Mouse (Mus musculus): ENCODE data around the gene Tmem251. TPM values are rescaled to one million over a fixed set of nuclear protein-coding genes. Genes with fewer than 3 reads are reported as not detected.
A peak's percentile ranks its signal among the peaks of the same experiment; 100 is the strongest.

Tmem251 gene
- polyA plus RNA-seq, 1 experiment from 2014 or later: 14.2 TPM

- Histone ChIP-seq H3K27ac (ENCODE audit: low read depth, low read length) (no peak overlapping the region), H3K9me3 (replicated peaks; ENCODE audit: control insufficient read depth, low read length) (no peaks in the 10 kb centered on the region), H3K9ac (ENCODE audit: low read length) (no peak overlapping the region), H3K4me3 (ENCODE audit: low read depth, low read length) (no peak overlapping the region), H3K4me2 (ENCODE audit: low read length) (no peak overlapping the region), H3K27me3 (replicated peaks; ENCODE audit: control insufficient read depth, insufficient read depth, low read length) (no peaks in the 10 kb centered on the region), H3K36me3 (ENCODE audit: control insufficient read depth, insufficient read depth, low read length) (no peaks in the 10 kb centered on the region), H3K4me1 (ENCODE audit: control insufficient read depth, insufficient read depth, low read length) (peaks cover 8% of the 10 kb centered on the region)
- no peak for ATAC-seq
- DNase-seq (ENCODE audit: low spot score): no peak
- WGBS: 78% methylated on average over 5 of the region's 5 CpGs
Observed at GRCm38 (mm10) chr12:102739096-102739495, 4.5 kb upstream of the Tmem251 start.

DNA sequence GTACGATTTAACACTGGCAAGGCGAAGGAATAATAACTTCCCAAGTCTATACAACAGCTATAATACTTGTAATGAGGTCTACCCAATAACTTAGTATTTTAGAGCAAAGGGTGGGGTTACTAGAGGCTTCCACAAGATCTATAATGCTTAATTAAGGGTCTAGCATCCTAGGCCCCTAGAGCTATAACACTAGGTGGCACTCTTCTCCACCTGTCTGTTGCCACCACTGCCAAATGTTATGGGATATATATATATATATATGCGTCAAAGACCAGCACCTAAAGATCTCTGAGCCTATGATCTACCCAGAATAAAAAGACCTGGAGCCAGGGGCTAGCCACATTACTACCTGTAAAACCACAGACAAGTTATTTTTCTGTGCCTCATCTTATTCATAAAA is 3.3 kb upstream of the Tmem251 start:
- Histone ChIP-seq H3K9me3 (replicated peaks; ENCODE audit: control insufficient read depth, low read length) (no peaks in the 10 kb centered on the region), H3K27me3 (replicated peaks; ENCODE audit: control insufficient read depth, insufficient read depth, low read length) (no peaks in the 10 kb centered on the region), H3K4me1 (ENCODE audit: control insufficient read depth, insufficient read depth, low read length) (peaks cover 18% of the 10 kb centered on the region), H3K9ac (ENCODE audit: low read length) (no peak overlapping the region), H3K4me2 (ENCODE audit: low read length) (no peak overlapping the region), H3K36me3 (ENCODE audit: control insufficient read depth, insufficient read depth, low read length) (no peaks in the 10 kb centered on the region), H3K4me3 (ENCODE audit: low read depth, low read length) (no peak overlapping the region), H3K27ac (ENCODE audit: low read depth, low read length) (no peak overlapping the region)
- WGBS: 65% methylated on average over 3 of the region's 3 CpGs
- ATAC-seq: no peak
- peak; percentile 58 for DNase-seq (ENCODE audit: low spot score)

- H3K27me3 ChIP-seq (replicated peaks; ENCODE audit: control insufficient read depth, insufficient read depth, low read length): no peaks in the 10 kb centered on the region
- peaks cover 18% of the 10 kb centered on the region for H3K4me1 ChIP-seq (ENCODE audit: control insufficient read depth, insufficient read depth, low read length)
- ATAC-seq (no peak), DNase-seq (ENCODE audit: low spot score) (no peak)
- H3K27ac ChIP-seq (ENCODE audit: low read depth, low read length): no peak overlapping the region
- no peaks in the 10 kb centered on the region for H3K9me3 ChIP-seq (replicated peaks; ENCODE audit: control insufficient read depth, low read length)
- WGBS: 92% methylated on average over 7 of the region's 7 CpGs
- no peak overlapping the region for H3K9ac ChIP-seq (ENCODE audit: low read length)
- H3K36me3 ChIP-seq (ENCODE audit: control insufficient read depth, insufficient read depth, low read length): peaks cover 3% of the 10 kb centered on the region; the same call in 1 of the 2 replicates
- no peak overlapping the region for H3K4me3 ChIP-seq (ENCODE audit: low read depth, low read length)
- H3K4me2 ChIP-seq (ENCODE audit: low read length): no peak overlapping the region; the same call in 1 of the 2 replicates
Observed at GRCm38 (mm10) chr12:102742056-102742455, 1.5 kb upstream of the Tmem251 start.

DNA sequence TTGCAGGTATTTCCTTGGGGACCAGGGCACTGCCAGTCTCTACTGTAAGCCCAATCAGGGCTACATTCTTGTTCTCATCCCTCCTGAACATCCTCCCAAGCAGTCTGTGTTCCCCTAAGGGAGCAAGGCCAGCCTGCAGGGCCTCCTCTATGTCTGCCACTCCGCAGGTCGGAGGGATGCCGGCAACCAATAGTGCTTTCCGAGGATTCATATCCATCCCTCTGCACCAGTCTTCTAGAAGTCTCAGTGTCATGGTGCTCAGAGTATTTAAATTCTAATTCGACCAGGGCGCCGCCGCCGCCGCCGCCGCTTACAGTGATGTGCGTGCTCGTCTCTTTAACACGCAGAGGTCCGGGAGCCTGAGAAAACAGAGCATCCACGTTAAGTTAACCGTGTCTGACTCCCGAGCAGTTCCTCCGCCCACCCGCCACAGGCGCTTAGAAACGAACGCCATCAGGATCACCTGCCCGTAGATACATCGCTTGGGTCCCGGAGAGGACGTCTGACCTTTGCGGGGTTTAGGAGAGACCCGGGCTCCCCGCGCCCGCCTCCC is 450 bp upstream of the Tmem251 start:
- no peaks in the 10 kb centered on the region for H3K9me3 ChIP-seq (replicated peaks; ENCODE audit: control insufficient read depth, low read length)
- H3K4me2 ChIP-seq (ENCODE audit: low read length): peak overlapping the region; percentile 93
- H3K27ac ChIP-seq (ENCODE audit: low read depth, low read length): peak overlapping the region; percentile 88
- H3K4me1 ChIP-seq (ENCODE audit: control insufficient read depth, insufficient read depth, low read length): peaks cover 18% of the 10 kb centered on the region
- H3K36me3 ChIP-seq (ENCODE audit: control insufficient read depth, insufficient read depth, low read length): peaks cover 5% of the 10 kb centered on the region
- DNase-seq (ENCODE audit: low spot score): no peak
- H3K27me3 ChIP-seq (replicated peaks; ENCODE audit: control insufficient read depth, insufficient read depth, low read length): no peaks in the 10 kb centered on the region
- peak overlapping the region; percentile 86 for H3K9ac ChIP-seq (ENCODE audit: low read length)
- ATAC-seq: peak; percentile 72
- WGBS: 1% methylated on average over 33 of the region's 33 CpGs
- H3K4me3 ChIP-seq (ENCODE audit: low read depth, low read length): peak overlapping the region; percentile 87

GRCm38 (mm10) chr12:102744839-102745238 is 1.3 kb downstream of the Tmem251 start:
- ATAC-seq (no peak), DNase-seq (ENCODE audit: low spot score) (no peak)
- H3K9ac ChIP-seq (ENCODE audit: low read length): no peak overlapping the region
- H3K4me2 ChIP-seq (ENCODE audit: low read length): peak overlapping the region; percentile 93; the same call in 1 of the 2 replicates
- H3K4me3 ChIP-seq (ENCODE audit: low read depth, low read length): no peak overlapping the region; the same call in 1 of the 2 replicates
- no peaks in the 10 kb centered on the region for H3K9me3 ChIP-seq (replicated peaks; ENCODE audit: control insufficient read depth, low read length)
- 55% methylated on average over 6 of the region's 6 CpGs for WGBS
- H3K36me3 ChIP-seq (ENCODE audit: control insufficient read depth, insufficient read depth, low read length): peaks cover 17% of the 10 kb centered on the region
- H3K27me3 ChIP-seq (replicated peaks; ENCODE audit: control insufficient read depth, insufficient read depth, low read length): no peaks in the 10 kb centered on the region
- H3K27ac ChIP-seq (ENCODE audit: low read depth, low read length): no peak overlapping the region
- H3K4me1 ChIP-seq (ENCODE audit: control insufficient read depth, insufficient read depth, low read length): peaks cover 18% of the 10 kb centered on the region

DNA sequence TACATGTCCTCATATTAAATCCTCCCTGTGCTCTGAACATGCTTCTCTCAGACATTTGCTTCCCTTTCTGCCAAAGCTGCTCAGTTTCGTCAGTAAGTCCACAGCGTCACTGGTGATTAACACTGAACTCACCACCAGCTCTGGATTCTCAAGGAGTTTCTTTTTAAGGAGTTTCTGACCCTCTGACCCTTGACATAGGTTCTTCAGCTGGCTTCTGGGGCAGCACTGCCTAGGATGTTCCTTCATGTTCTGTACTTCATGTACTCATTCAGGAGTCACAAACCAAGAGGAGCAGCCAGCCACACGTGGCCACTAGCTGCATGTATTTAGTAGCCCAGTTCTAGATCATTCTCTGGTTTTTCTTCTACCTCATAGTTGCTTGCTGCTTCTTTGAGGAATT is 4.7 kb downstream of the Tmem251 start:
- Histone ChIP-seq H3K27me3 (replicated peaks; ENCODE audit: control insufficient read depth, insufficient read depth, low read length) (no peaks in the 10 kb centered on the region), H3K27ac (ENCODE audit: low read depth, low read length) (no peak overlapping the region), H3K9me3 (replicated peaks; ENCODE audit: control insufficient read depth, low read length) (no peaks in the 10 kb centered on the region), H3K36me3 (ENCODE audit: control insufficient read depth, insufficient read depth, low read length) (peaks cover 17% of the 10 kb centered on the region), H3K9ac (ENCODE audit: low read length) (no peak overlapping the region), H3K4me1 (ENCODE audit: control insufficient read depth, insufficient read depth, low read length) (peaks cover 11% of the 10 kb centered on the region), H3K4me3 (ENCODE audit: low read depth, low read length) (no peak overlapping the region), H3K4me2 (ENCODE audit: low read length) (no peak overlapping the region)
- WGBS: 86% methylated on average over 3 of the region's 3 CpGs
- ATAC-seq (no peak), DNase-seq (ENCODE audit: low spot score) (no peak)

DNA sequence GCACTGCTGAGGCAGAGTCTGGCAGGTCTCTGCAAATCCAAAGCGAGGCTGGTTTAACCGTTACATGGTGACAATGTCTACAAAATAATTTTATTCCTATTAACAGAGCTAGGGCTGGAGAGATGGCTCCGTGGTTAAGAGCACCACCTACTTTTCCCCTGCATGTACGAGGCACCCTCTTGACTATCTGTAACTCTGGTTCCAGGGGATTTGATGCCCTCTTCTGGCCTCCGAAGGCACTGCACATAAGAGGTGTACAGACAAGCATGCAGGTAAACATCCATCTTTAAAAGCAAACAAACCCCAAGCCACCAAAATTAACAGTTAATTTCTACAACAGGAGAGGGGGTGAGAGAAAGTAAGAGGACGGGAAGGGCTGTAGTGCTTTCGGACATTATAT is 12.7 kb downstream of the Tmem251 start:
- H3K27me3 ChIP-seq (replicated peaks; ENCODE audit: control insufficient read depth, insufficient read depth, low read length): no peaks in the 10 kb centered on the region
- peaks cover 9% of the 10 kb centered on the region for H3K4me1 ChIP-seq (ENCODE audit: control insufficient read depth, insufficient read depth, low read length)
- no peak for ATAC-seq
- H3K27ac ChIP-seq (ENCODE audit: low read depth, low read length): no peak overlapping the region
- H3K4me3 ChIP-seq (ENCODE audit: low read depth, low read length): peak overlapping the region; percentile 80
- DNase-seq (ENCODE audit: low spot score): no peak
- H3K4me2 ChIP-seq (ENCODE audit: low read length): peak overlapping the region; percentile 65
- H3K9ac ChIP-seq (ENCODE audit: low read length): peak overlapping the region; percentile 74; the same call in 1 of the 2 replicates
- no peaks in the 10 kb centered on the region for H3K9me3 ChIP-seq (replicated peaks; ENCODE audit: control insufficient read depth, low read length)
- 83% methylated on average over 7 of the region's 7 CpGs for WGBS
- peaks cover 4% of the 10 kb centered on the region; the same call in 1 of the 2 replicates for H3K36me3 ChIP-seq (ENCODE audit: control insufficient read depth, insufficient read depth, low read length)

- 2% methylated on average over 45 of the region's 46 CpGs for WGBS
- no peak for ATAC-seq
Observed at GRCm38 (mm10) chr12:102757055-102757688, 13.6 kb downstream of the Tmem251 start.

DNA sequence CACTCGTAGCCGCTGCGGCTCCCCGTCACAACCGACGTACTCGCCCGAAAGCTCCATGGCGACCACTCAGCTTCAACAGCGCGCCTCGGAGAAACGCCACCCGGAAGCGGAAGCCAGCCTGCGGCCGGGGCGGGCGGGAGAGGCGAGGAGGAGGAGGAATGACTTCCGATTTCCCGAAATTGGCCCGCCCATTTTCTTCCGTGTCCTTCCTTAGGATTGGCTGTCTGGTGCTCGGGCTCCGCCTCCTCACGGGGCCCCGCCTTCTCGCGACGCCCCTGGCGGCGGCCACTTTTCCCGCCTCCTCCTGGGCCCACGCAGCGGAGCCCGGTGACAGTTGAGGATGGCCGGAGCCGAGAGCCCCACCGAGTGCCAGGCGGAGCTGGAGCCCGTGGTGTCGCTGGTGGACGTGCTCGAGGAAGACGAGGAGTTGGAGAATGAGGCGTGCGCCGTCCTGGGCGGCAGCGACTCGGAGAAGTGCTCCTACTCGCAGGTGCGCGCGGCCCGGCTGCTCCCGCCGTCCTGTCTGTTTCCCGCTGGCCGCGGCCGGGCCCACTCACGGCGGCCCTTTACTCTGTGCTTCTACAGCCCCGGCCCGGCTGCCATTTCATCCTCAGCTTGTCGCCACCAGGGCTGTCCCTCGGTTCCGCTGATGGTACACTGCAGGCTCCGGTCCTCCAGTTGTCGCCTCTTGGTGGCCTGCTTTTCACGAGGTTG is 14.3 kb downstream of the Tmem251 start, which contains the start of the genes Gm28051, Gon7 and Ubr7:
Gm28051 (minus strand) TSS at position 77 of the 714 bp plus-strand sequence.
Gon7 (minus strand) TSS at position 115 of the 714 bp plus-strand sequence.
Ubr7 (plus strand) TSS at position 279 of the 714 bp plus-strand sequence.
- H3K9ac ChIP-seq (ENCODE audit: low read length): peak within 1 kb of the TSS; percentile 84
- H3K4me1 ChIP-seq (ENCODE audit: control insufficient read depth, insufficient read depth, low read length): peaks cover 9% of the 10 kb centered on the region
- ATAC-seq: peak; percentile 98
- H3K27me3 ChIP-seq (replicated peaks; ENCODE audit: control insufficient read depth, insufficient read depth, low read length): no peaks in the 10 kb centered on the region
- H3K4me3 ChIP-seq (ENCODE audit: low read depth, low read length): peak within 1 kb of the TSS; percentile 80
- H3K4me2 ChIP-seq (ENCODE audit: low read length): peak within 1 kb of the TSS; percentile 91
- WGBS: under 1% methylated on average over 73 of the region's 73 CpGs
- DNase-seq (ENCODE audit: low spot score): peak; percentile 99
- peak within 1 kb of the TSS; percentile 78 for H3K27ac ChIP-seq (ENCODE audit: low read depth, low read length)
- H3K36me3 ChIP-seq (ENCODE audit: control insufficient read depth, insufficient read depth, low read length): peaks cover 11% of the 10 kb centered on the region
- no peaks in the 10 kb centered on the region for H3K9me3 ChIP-seq (replicated peaks; ENCODE audit: control insufficient read depth, low read length)

More at GRCm38 (mm10) chr12:102757055-102757688, 13.6 kb downstream of the Tmem251 start:
- no peak for DNase-seq (ENCODE audit: low spot score)
- H3K4me2 ChIP-seq (ENCODE audit: low read length): peak overlapping the region; percentile 65
- H3K27me3 ChIP-seq (replicated peaks; ENCODE audit: control insufficient read depth, insufficient read depth, low read length): no peaks in the 10 kb centered on the region
- H3K4me3 ChIP-seq (ENCODE audit: low read depth, low read length): peak overlapping the region; percentile 80
- H3K9me3 ChIP-seq (replicated peaks; ENCODE audit: control insufficient read depth, low read length): no peaks in the 10 kb centered on the region
- peaks cover 4% of the 10 kb centered on the region for H3K36me3 ChIP-seq (ENCODE audit: control insufficient read depth, insufficient read depth, low read length)
- H3K9ac ChIP-seq (ENCODE audit: low read length): peak overlapping the region; percentile 74
- peak overlapping the region; percentile 78 for H3K27ac ChIP-seq (ENCODE audit: low read depth, low read length)
- H3K4me1 ChIP-seq (ENCODE audit: control insufficient read depth, insufficient read depth, low read length): peaks cover 9% of the 10 kb centered on the region

Measured in forebrain, embryonic 14.5 days (tissue).